Mouse (Mus musculus) thymus, adult 2 months (tissue): ENCODE data around the gene Aim2.
"Not testable (repeated sequence)": the region's sequence is repeated elsewhere in the genome, so short reads cannot be mapped to it uniquely, and the experiment has no call there.

ENCODE experiments used
- CTCF ChIP-seq: fragments of 200-500 bp; IDR thresholded peaks from 2 replicates; pipeline ENCODE4 v1.5.1; 2012; ENCODE audit warnings: mild to moderate bottlenecking, control low read depth, low read length, moderate library complexity, borderline replicate concordance; ENCODE audit not compliant: control insufficient read depth, poor library complexity, insufficient read depth; ENCODE audit errors: extremely low read depth
- POLR2A ChIP-seq: fragments of 200-500 bp; IDR thresholded peaks from 2 replicates; pipeline ENCODE4 v1.6.1; 2012; ENCODE audit warnings: mild to moderate bottlenecking, low read length, control low read depth, moderate library complexity; ENCODE audit not compliant: control insufficient read depth, poor library complexity, insufficient read depth; ENCODE audit errors: extremely low read depth

GRCm38 (mm10) chr1:173490812-173491480 is 140.3 kb downstream of the Aim2 start, which contains the start of gene Ifi206:
- TF ChIP-seq CTCF, POLR2A: not testable (repeated sequence)
